Mouse (Mus musculus) liver, postnatal 0 days (tissue): ENCODE results near the gene Eppin. TPM values are rescaled to one million over a fixed set of nuclear protein-coding genes. Genes with fewer than 3 reads are reported as not detected.

Experiments
- ATAC-seq: fragments of 200-750 bp; cut with Nextera tagmentation; 2 replicates; pipeline ENCODE4 v1.8.0; 2017; ENCODE audit warnings: mild to moderate bottlenecking, moderate library complexity
- DNase-seq: peaks from one replicate; pipeline ENCODE4 v3.0.0-alpha.2; 2016
- H3K27ac ChIP-seq: fragments of 300-500 bp; sonication (generic); 2 replicates; pipeline ENCODE4 v1.5.1; 2014; ENCODE audit warnings: antibody characterized with exemption, moderate library complexity, mild to moderate bottlenecking, low read depth
- H3K27me3 ChIP-seq: fragments of 300-500 bp; sonication (generic); 2 replicates; pipeline ENCODE4 v1.6.1; 2014; ENCODE audit warnings: low read length, control low read depth, mixed read lengths; ENCODE audit not compliant: insufficient read depth
- H3K36me3 ChIP-seq: fragments of 300-500 bp; sonication (generic); replicated peaks from 2 replicates; pipeline ENCODE4 v1.6.1; 2014; ENCODE audit warnings: mild to moderate bottlenecking, control low read depth, low read length, moderate library complexity, mixed read lengths; ENCODE audit not compliant: insufficient read depth
- H3K4me1 ChIP-seq: fragments of 300-500 bp; sonication (generic); 2 replicates; pipeline ENCODE4 v1.6.1; 2014; ENCODE audit warnings: antibody characterized with exemption, mild to moderate bottlenecking, control low read depth; ENCODE audit not compliant: insufficient read depth
- H3K4me2 ChIP-seq: fragments of 300-500 bp; sonication (generic); 2 replicates; pipeline ENCODE4 v1.6.1; 2014; ENCODE audit warnings: low read depth, mild to moderate bottlenecking, low read length, moderate library complexity, mixed read lengths
- H3K4me3 ChIP-seq: fragments of 300-500 bp; sonication (generic); 2 replicates; pipeline ENCODE4 v1.5.1; 2014; ENCODE audit warnings: low read depth, low read length
- H3K9ac ChIP-seq: fragments of 300-500 bp; sonication (generic); replicated peaks from 2 replicates; pipeline ENCODE4 v1.6.1; 2014; ENCODE audit warnings: mild to moderate bottlenecking, moderate library complexity
- H3K9me3 ChIP-seq: fragments of 300-500 bp; sonication (generic); 2 replicates; pipeline ENCODE4 v1.6.1; 2016; ENCODE audit warnings: mild to moderate bottlenecking, control low read depth, low read length, mixed read lengths
- CTCF ChIP-seq: sonication (generic); IDR thresholded peaks from 2 replicates; pipeline ENCODE4 v1.5.1; 2016; ENCODE audit warnings: antibody characterized with exemption, low read depth
- EP300 ChIP-seq: IDR thresholded peaks from 2 replicates; pipeline ENCODE4 v1.6.1; 2016; ENCODE audit warnings: antibody characterized with exemption, low read depth, mild to moderate bottlenecking
- WGBS: fragments of 180-500 bp; shearing (Covaris S2); extraction: QIAGEN DNeasy Blood & Tissue Kit; methylation state at CpG from one replicate; pipeline ENCODE4 v1.1.7; 2014; ENCODE audit not compliant: insufficient replicate concordance; 5-methylcytosine and 5-hydroxymethylcytosine counted together
- polyA plus RNA-seq: library from polyadenylated mRNA; unstranded; fragments of >200 nt; fragmentation: Nextera tagmentation; extraction: Ambion mirVana; gene quantifications from 2 replicates; pipeline ENCODE4 v1.2.1, GENCODE M21; 2015

Eppin gene
- not detected in 2 replicates for polyA plus RNA-seq

DNA sequence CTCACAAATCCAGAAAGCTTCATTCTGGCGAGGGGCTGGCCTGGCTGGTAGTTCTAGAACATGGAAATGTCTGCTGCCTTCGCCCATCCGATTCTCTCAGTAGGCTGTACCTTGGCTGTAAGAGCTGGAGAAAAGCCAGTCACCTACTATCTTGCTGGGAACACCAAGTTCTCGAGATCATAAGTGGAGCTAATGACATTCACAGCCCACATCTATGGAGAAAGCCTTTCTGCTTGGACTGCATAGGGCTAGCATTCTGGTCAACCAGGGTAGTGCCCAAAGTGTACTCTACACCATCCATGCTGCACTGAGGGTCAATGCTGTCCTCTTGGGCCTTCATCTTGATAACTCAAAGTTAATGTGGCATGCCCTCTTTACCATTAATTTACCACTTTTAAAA lies at the start of gene Eppin:
Gene Eppin (minus strand): TSS at position 101 of the 400 bp plus-strand sequence.
- no peaks in the 10 kb centered on the region for H3K27me3 ChIP-seq
- DNase-seq = no peak
- H3K27ac ChIP-seq = no peak within 1 kb of the TSS
- no peak for ATAC-seq
- WGBS = 77% methylated on average over 4 of the region's 4 CpGs
- H3K36me3 ChIP-seq = no peaks in the 10 kb centered on the region
- no peak for TF ChIP-seq EP300
- no peak for TF ChIP-seq CTCF
- no peaks in the 10 kb centered on the region for H3K9me3 ChIP-seq
- H3K4me3 ChIP-seq = no peak within 1 kb of the TSS
- no peak within 1 kb of the TSS for H3K4me2 ChIP-seq
- H3K4me1 ChIP-seq = no peaks in the 10 kb centered on the region
- no peak within 1 kb of the TSS for H3K9ac ChIP-seq

DNA sequence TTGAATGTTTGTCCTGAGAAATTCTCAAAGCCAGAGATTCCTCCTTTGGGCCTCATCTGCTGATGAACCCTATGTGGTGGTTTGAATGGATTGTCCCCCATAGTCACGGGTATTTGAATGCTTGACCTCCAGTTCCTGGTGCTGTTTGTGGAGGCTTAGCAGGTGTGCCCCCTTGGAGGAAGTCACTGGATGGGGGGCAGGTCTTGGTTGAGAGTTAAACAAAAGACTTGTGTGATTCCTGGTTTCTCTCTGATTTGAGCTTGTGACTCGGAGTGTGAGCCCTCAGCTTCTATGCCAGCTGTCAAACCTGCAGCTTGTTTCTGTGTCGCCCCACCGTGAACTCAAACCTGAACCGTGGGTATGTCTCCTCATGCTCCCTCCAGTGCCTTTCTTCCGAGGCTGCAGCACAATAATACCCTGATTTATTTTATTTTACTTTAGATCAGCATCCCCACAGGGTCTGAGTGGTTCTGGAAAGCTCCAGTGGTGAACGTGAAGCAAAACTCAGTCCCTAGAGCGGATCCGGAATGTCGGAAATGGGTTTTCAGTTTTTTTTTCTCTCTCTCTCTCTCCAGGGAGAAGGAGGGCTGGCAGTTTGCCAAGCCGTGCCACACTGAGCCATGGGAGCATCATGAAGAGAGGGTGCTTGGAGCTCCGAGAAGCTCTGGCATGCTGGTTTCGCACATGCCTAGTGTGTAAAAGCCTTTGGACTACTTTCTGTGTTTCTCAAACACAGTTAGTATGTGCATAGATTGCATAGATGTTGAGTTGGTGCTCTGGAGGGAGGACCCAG lies 48.7 kb upstream of the Eppin start:
- Histone ChIP-seq H3K9ac (no peak overlapping the region), H3K27ac (no peak overlapping the region), H3K4me1 (0 out of 2 replicates have a peak, but pooled peaks cover 2% of the 10 kb centered on the region), H3K27me3 (no peaks in the 10 kb centered on the region), H3K9me3 (no peaks in the 10 kb centered on the region), H3K36me3 (no peaks in the 10 kb centered on the region), H3K4me2 (no peak overlapping the region), H3K4me3 (no peak overlapping the region)
- no peak for DNase-seq
- ATAC-seq = no peak
- WGBS = 82% methylated on average over 13 of the region's 13 CpGs
- TF ChIP-seq CTCF = no peak
- TF ChIP-seq EP300 = no peak

DNA sequence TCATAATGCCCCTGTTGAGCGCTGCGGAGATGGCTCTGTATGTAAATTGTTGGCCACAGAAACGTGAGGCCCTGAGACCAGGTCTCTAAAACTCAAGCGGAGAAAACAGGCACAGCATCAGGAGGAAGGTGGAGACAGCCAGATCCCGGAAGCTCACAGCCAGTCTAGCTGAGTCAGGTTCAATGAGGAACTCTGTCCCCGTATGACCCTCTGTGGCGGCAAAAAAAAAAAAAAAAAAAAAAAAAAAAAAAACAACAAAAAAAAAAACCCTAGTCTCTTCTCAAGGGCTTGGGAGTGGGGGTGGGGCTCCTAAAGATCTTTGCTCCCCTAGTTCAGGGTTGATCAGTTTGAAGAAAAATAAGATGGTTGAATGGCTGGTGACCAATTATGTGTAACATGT lies 47.7 kb upstream of the Eppin start:
- Histone ChIP-seq H3K9me3 (no peaks in the 10 kb centered on the region), H3K4me3 (no peak overlapping the region), H3K27me3 (no peaks in the 10 kb centered on the region), H3K4me2 (no peak overlapping the region), H3K9ac (no peak overlapping the region), H3K36me3 (no peaks in the 10 kb centered on the region), H3K27ac (no peak overlapping the region), H3K4me1 (0 out of 2 replicates have a peak, but pooled peaks cover 2% of the 10 kb centered on the region)
- DNase-seq (peak; percentile 20), ATAC-seq (no peak)
- TF ChIP-seq CTCF = no peak
- TF ChIP-seq EP300 = no peak
- 39% methylated on average over 7 of the region's 7 CpGs for WGBS

DNA sequence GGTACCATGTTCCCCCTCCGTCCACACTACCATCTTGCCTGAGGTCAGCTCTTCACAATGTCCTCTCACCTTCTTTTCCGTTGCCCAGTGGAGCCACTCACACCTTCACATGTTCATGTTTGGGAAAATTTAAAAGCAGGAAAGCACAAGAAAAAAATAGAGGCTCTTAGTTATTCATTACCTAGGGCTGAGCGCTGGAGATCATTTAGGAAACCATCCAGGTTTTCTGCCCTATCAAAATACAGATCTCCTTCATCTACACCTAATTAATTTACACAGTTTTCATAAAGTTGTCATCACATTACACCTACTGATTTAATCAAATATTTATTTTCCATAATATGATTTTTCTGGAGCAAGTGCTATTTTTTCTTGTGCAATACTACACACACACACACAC lies 45.3 kb upstream of the Eppin start, which contains the start of gene Wfdc16:
Gene Wfdc16 (minus strand): TSS at position 101 of the 400 bp plus-strand sequence.
- WGBS = 74% methylated on average over 3 of the region's 3 CpGs
- ATAC-seq = no peak
- H3K9ac ChIP-seq = no peak within 1 kb of the TSS
- no peaks in the 10 kb centered on the region for H3K36me3 ChIP-seq
- H3K4me2 ChIP-seq = no peak within 1 kb of the TSS
- H3K27me3 ChIP-seq = no peaks in the 10 kb centered on the region
- H3K4me3 ChIP-seq = no peak within 1 kb of the TSS
- no peak for DNase-seq
- TF ChIP-seq CTCF = no peak
- no peak for TF ChIP-seq EP300
- 0 out of 2 replicates have a peak, but pooled peaks cover 2% of the 10 kb centered on the region for H3K4me1 ChIP-seq
- H3K9me3 ChIP-seq = no peaks in the 10 kb centered on the region
- H3K27ac ChIP-seq = no peak within 1 kb of the TSS

DNA sequence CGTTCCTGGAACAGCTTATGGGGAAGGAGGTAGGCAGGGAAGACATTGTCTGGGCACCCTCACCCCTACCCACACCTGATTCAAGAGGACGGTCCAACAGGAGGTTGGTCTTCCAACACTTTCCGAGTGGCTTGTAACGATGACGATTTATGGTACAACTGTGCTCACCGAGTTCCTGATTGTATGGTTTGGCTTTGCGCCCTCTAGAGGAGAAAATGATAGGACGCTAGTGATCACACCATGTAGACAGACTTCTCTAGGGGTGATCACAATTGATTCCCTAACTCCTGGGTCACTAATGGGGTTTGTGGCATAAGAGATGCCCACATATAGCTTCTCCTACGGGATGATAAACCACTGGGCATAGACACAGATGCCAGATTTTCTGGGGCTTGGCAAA lies 41.9 kb upstream of the Eppin start:
- 69% methylated on average over 9 of the region's 9 CpGs for WGBS
- Histone ChIP-seq H3K27me3 (no peaks in the 10 kb centered on the region), H3K4me3 (no peak overlapping the region), H3K36me3 (no peaks in the 10 kb centered on the region), H3K27ac (no peak overlapping the region), H3K9ac (no peak overlapping the region), H3K4me1 (no peaks in the 10 kb centered on the region), H3K9me3 (no peaks in the 10 kb centered on the region), H3K4me2 (no peak overlapping the region)
- no peak for ATAC-seq
- no peak for DNase-seq
- TF ChIP-seq EP300 (no peak), CTCF (peak; percentile 49)

DNA sequence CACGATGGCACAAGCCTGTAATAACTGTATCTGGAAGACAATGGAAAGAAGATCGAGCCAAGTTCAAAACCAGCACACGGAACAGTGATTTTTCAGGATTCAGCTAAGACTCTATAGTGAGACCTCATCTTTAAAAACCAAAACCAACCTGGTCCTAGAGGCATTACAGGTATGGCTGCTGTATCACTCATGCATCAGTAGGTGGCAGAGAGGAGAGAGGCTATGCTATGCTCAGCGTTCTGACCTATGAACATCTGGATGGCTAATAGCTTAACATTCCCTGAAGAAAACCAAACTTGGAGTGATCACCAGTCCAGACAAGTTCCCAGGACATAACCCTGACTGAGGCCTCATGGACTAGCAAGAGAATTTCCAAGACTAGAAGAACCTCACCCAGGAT lies 28.4 kb upstream of the Eppin start:
- WGBS = 74% methylated on average over 4 of the region's 4 CpGs
- no peak for ATAC-seq
- TF ChIP-seq EP300 = no peak
- TF ChIP-seq CTCF = 0 out of 2 replicates have a peak, but pooled peaks have one; percentile 7

DNA sequence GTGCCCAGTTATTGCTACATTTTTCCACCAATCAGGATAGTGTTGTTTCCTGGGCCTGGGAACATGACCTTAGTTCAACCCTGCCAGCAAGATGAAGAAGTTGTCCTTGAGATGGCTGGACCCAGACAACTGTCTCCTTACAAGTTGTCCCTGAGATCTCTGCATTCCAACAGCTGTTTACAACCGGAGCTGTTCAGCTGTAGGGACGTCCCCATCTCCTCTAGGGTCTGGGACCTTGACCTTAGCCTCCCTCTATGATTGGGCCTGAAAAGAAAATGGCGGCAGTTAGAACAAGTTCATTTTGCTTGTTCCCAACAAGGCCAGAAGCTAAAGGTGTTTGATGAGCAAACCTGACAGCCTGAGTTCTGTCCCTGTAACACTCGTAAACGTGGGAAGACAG lies 25.7 kb upstream of the Eppin start:
- H3K4me1 ChIP-seq = no peaks in the 10 kb centered on the region
- no peak overlapping the region for H3K4me3 ChIP-seq
- ATAC-seq = no peak
- H3K27me3 ChIP-seq = no peaks in the 10 kb centered on the region
- no peak overlapping the region for H3K27ac ChIP-seq
- no peaks in the 10 kb centered on the region for H3K36me3 ChIP-seq
- no peak overlapping the region for H3K4me2 ChIP-seq
- WGBS = 72% methylated on average over 5 of the region's 5 CpGs
- no peak for TF ChIP-seq EP300
- TF ChIP-seq CTCF = no peak
- no peak overlapping the region for H3K9ac ChIP-seq
- no peaks in the 10 kb centered on the region for H3K9me3 ChIP-seq
- DNase-seq = no peak

More for the DNA sequence above, 28.4 kb upstream of the Eppin start:
- no peak overlapping the region for H3K9ac ChIP-seq
- no peaks in the 10 kb centered on the region for H3K9me3 ChIP-seq
- H3K36me3 ChIP-seq = no peaks in the 10 kb centered on the region
- H3K27me3 ChIP-seq = no peaks in the 10 kb centered on the region
- no peak overlapping the region for H3K4me2 ChIP-seq
- H3K4me1 ChIP-seq = no peaks in the 10 kb centered on the region
- H3K27ac ChIP-seq = no peak overlapping the region
- DNase-seq = no peak
- no peak overlapping the region for H3K4me3 ChIP-seq
